Mouse (Mus musculus): ENCODE results near the gene E2f6. TPM values are rescaled to one million over a fixed set of nuclear protein-coding genes. Genes with fewer than 3 reads are reported as not detected.
A peak's percentile ranks its signal among the peaks of the same experiment; 100 is the strongest.

The E2f6 gene
- polyA plus RNA-seq, 1 experiment from 2014 or later: 77.4 TPM

GRCm38 (mm10) chr12:16869870-16870404 lies 59.2 kb downstream of the E2f6 start:
- ATAC-seq (replicated peaks; ENCODE audit: low FRiP score) (no peak), DNase-seq (ENCODE audit: low spot score) (no peak)
- Histone ChIP-seq H3K4me3 (ENCODE audit: low read depth, low read length) (no peak overlapping the region), H3K9ac (ENCODE audit: low read length) (no peak overlapping the region), H3K27ac (ENCODE audit: low read depth, low read length) (peak overlapping the region; percentile 37; the same call in 1 of the 2 replicates), H3K36me3 (ENCODE audit: control insufficient read depth, insufficient read depth, low read length) (no peaks in the 10 kb centered on the region), H3K9me3 (ENCODE audit: control insufficient read depth, low read length) (no peaks in the 10 kb centered on the region; the same call in 1 of the 2 replicates), H3K4me1 (replicated peaks; ENCODE audit: control insufficient read depth, insufficient read depth, low read length) (peaks cover 3% of the 10 kb centered on the region; the same call in 1 of the 2 replicates), H3K4me2 (ENCODE audit: low read depth, low read length, severe bottlenecking) (no peak overlapping the region), H3K27me3 (ENCODE audit: control insufficient read depth, insufficient read depth, low read length) (no peaks in the 10 kb centered on the region)
- 72% methylated on average over 9 of the region's 9 CpGs for WGBS

GRCm38 (mm10) chr12:16870405-16871068 lies 59.8 kb downstream of the E2f6 start:
- Histone ChIP-seq H3K9me3 (ENCODE audit: control insufficient read depth, low read length) (no peaks in the 10 kb centered on the region; the same call in 1 of the 2 replicates), H3K4me2 (ENCODE audit: low read depth, low read length, severe bottlenecking) (no peak overlapping the region), H3K4me1 (replicated peaks; ENCODE audit: control insufficient read depth, insufficient read depth, low read length) (peaks cover 3% of the 10 kb centered on the region; the same call in 1 of the 2 replicates), H3K36me3 (ENCODE audit: control insufficient read depth, insufficient read depth, low read length) (no peaks in the 10 kb centered on the region), H3K9ac (ENCODE audit: low read length) (no peak overlapping the region), H3K27me3 (ENCODE audit: control insufficient read depth, insufficient read depth, low read length) (no peaks in the 10 kb centered on the region), H3K4me3 (ENCODE audit: low read depth, low read length) (no peak overlapping the region), H3K27ac (ENCODE audit: low read depth, low read length) (peak overlapping the region; percentile 37; the same call in 1 of the 2 replicates)
- WGBS: 57% methylated on average over 8 of the region's 8 CpGs
- ATAC-seq (replicated peaks; ENCODE audit: low FRiP score): no peak
- peak; percentile 56 for DNase-seq (ENCODE audit: low spot score)

- no peaks in the 10 kb centered on the region; the same call in 1 of the 2 replicates for H3K9me3 ChIP-seq (ENCODE audit: control insufficient read depth, low read length)
- no peak overlapping the region for H3K27ac ChIP-seq (ENCODE audit: low read depth, low read length)
- no peak overlapping the region for H3K4me3 ChIP-seq (ENCODE audit: low read depth, low read length)
- H3K36me3 ChIP-seq (ENCODE audit: control insufficient read depth, insufficient read depth, low read length): no peaks in the 10 kb centered on the region
- ATAC-seq (replicated peaks; ENCODE audit: low FRiP score) (no peak), DNase-seq (ENCODE audit: low spot score) (no peak)
- peaks cover 3% of the 10 kb centered on the region; the same call in 1 of the 2 replicates for H3K4me1 ChIP-seq (replicated peaks; ENCODE audit: control insufficient read depth, insufficient read depth, low read length)
- no peak overlapping the region for H3K9ac ChIP-seq (ENCODE audit: low read length)
- WGBS: 89% methylated on average over 1 of the region's 1 CpGs
- H3K27me3 ChIP-seq (ENCODE audit: control insufficient read depth, insufficient read depth, low read length): no peaks in the 10 kb centered on the region
- H3K4me2 ChIP-seq (ENCODE audit: low read depth, low read length, severe bottlenecking): no peak overlapping the region
These were observed 61.2 kb downstream of the E2f6 start for GRCm38 (mm10) chr12:16872006-16872405.

- no peaks in the 10 kb centered on the region for H3K27me3 ChIP-seq (ENCODE audit: control insufficient read depth, insufficient read depth, low read length)
- ATAC-seq (replicated peaks; ENCODE audit: low FRiP score) (no peak), DNase-seq (ENCODE audit: low spot score) (no peak)
- WGBS: 87% methylated on average over 7 of the region's 7 CpGs
- H3K4me1 ChIP-seq (replicated peaks; ENCODE audit: control insufficient read depth, insufficient read depth, low read length): peaks cover 3% of the 10 kb centered on the region; the same call in 1 of the 2 replicates
- H3K27ac ChIP-seq (ENCODE audit: low read depth, low read length): no peak overlapping the region
- no peaks in the 10 kb centered on the region; the same call in 1 of the 2 replicates for H3K9me3 ChIP-seq (ENCODE audit: control insufficient read depth, low read length)
- H3K4me2 ChIP-seq (ENCODE audit: low read depth, low read length, severe bottlenecking): no peak overlapping the region
- H3K36me3 ChIP-seq (ENCODE audit: control insufficient read depth, insufficient read depth, low read length): no peaks in the 10 kb centered on the region
- H3K9ac ChIP-seq (ENCODE audit: low read length): no peak overlapping the region
- H3K4me3 ChIP-seq (ENCODE audit: low read depth, low read length): no peak overlapping the region
These were observed 62.2 kb downstream of the E2f6 start for GRCm38 (mm10) chr12:16872926-16873464.

GRCm38 (mm10) chr12:16873549-16873948 lies 62.8 kb downstream of the E2f6 start:
- no peak overlapping the region for H3K4me2 ChIP-seq (ENCODE audit: low read depth, low read length, severe bottlenecking)
- H3K9ac ChIP-seq (ENCODE audit: low read length): no peak overlapping the region
- ATAC-seq (replicated peaks; ENCODE audit: low FRiP score) (no peak), DNase-seq (ENCODE audit: low spot score) (no peak)
- no peak overlapping the region for H3K27ac ChIP-seq (ENCODE audit: low read depth, low read length)
- WGBS: 93% methylated on average over 7 of the region's 7 CpGs
- H3K4me1 ChIP-seq (replicated peaks; ENCODE audit: control insufficient read depth, insufficient read depth, low read length): peaks cover 3% of the 10 kb centered on the region; the same call in 1 of the 2 replicates
- H3K36me3 ChIP-seq (ENCODE audit: control insufficient read depth, insufficient read depth, low read length): no peaks in the 10 kb centered on the region
- no peaks in the 10 kb centered on the region for H3K27me3 ChIP-seq (ENCODE audit: control insufficient read depth, insufficient read depth, low read length)
- H3K9me3 ChIP-seq (ENCODE audit: control insufficient read depth, low read length): no peaks in the 10 kb centered on the region; the same call in 1 of the 2 replicates
- no peak overlapping the region for H3K4me3 ChIP-seq (ENCODE audit: low read depth, low read length)

GRCm38 (mm10) chr12:16874086-16874485 lies 63.3 kb downstream of the E2f6 start:
- Histone ChIP-seq H3K36me3 (ENCODE audit: control insufficient read depth, insufficient read depth, low read length) (no peaks in the 10 kb centered on the region), H3K4me2 (ENCODE audit: low read depth, low read length, severe bottlenecking) (no peak overlapping the region), H3K4me1 (replicated peaks; ENCODE audit: control insufficient read depth, insufficient read depth, low read length) (peaks cover 3% of the 10 kb centered on the region; the same call in 1 of the 2 replicates), H3K4me3 (ENCODE audit: low read depth, low read length) (no peak overlapping the region), H3K27me3 (ENCODE audit: control insufficient read depth, insufficient read depth, low read length) (no peaks in the 10 kb centered on the region), H3K9ac (ENCODE audit: low read length) (no peak overlapping the region), H3K27ac (ENCODE audit: low read depth, low read length) (no peak overlapping the region), H3K9me3 (ENCODE audit: control insufficient read depth, low read length) (no peaks in the 10 kb centered on the region; the same call in 1 of the 2 replicates)
- DNase-seq (ENCODE audit: low spot score): no peak
- ATAC-seq (replicated peaks; ENCODE audit: low FRiP score): no peak
- WGBS: 66% methylated on average over 2 of the region's 2 CpGs

GRCm38 (mm10) chr12:16875269-16875668 lies 64.5 kb downstream of the E2f6 start:
- H3K9ac ChIP-seq (ENCODE audit: low read length): no peak overlapping the region
- H3K9me3 ChIP-seq (ENCODE audit: control insufficient read depth, low read length): no peaks in the 10 kb centered on the region; the same call in 1 of the 2 replicates
- H3K4me1 ChIP-seq (replicated peaks; ENCODE audit: control insufficient read depth, insufficient read depth, low read length): peaks cover 3% of the 10 kb centered on the region; the same call in 1 of the 2 replicates
- no peak overlapping the region for H3K4me3 ChIP-seq (ENCODE audit: low read depth, low read length)
- no peak overlapping the region for H3K4me2 ChIP-seq (ENCODE audit: low read depth, low read length, severe bottlenecking)
- ATAC-seq (replicated peaks; ENCODE audit: low FRiP score): no peak
- whole genome bisulfite sequencing: 82% methylated on average over 4 of the region's 4 CpGs
- no peak for DNase-seq (ENCODE audit: low spot score)
- no peaks in the 10 kb centered on the region for H3K27me3 ChIP-seq (ENCODE audit: control insufficient read depth, insufficient read depth, low read length)
- H3K36me3 ChIP-seq (ENCODE audit: control insufficient read depth, insufficient read depth, low read length): no peaks in the 10 kb centered on the region
- H3K27ac ChIP-seq (ENCODE audit: low read depth, low read length): no peak overlapping the region

- Histone ChIP-seq H3K36me3 (ENCODE audit: control insufficient read depth, insufficient read depth, low read length) (no peaks in the 10 kb centered on the region), H3K27me3 (ENCODE audit: control insufficient read depth, insufficient read depth, low read length) (no peaks in the 10 kb centered on the region), H3K4me3 (ENCODE audit: low read depth, low read length) (no peak overlapping the region), H3K4me1 (replicated peaks; ENCODE audit: control insufficient read depth, insufficient read depth, low read length) (no peaks in the 10 kb centered on the region; the same call in 1 of the 2 replicates), H3K27ac (ENCODE audit: low read depth, low read length) (no peak overlapping the region), H3K9me3 (ENCODE audit: control insufficient read depth, low read length) (no peaks in the 10 kb centered on the region; the same call in 1 of the 2 replicates), H3K9ac (ENCODE audit: low read length) (no peak overlapping the region), H3K4me2 (ENCODE audit: low read depth, low read length, severe bottlenecking) (no peak overlapping the region)
- DNase-seq (ENCODE audit: low spot score) (no peak), ATAC-seq (replicated peaks; ENCODE audit: low FRiP score) (no peak)
- 81% methylated on average over 7 of the region's 7 CpGs for WGBS
These were observed 64.9 kb downstream of the E2f6 start for GRCm38 (mm10) chr12:16875678-16876077.

Measured in forebrain, embryonic 11.5 days (tissue).